Mouse (Mus musculus): ENCODE measurements around the gene Gpr19. TPM values are rescaled to one million over a fixed set of nuclear protein-coding genes. Genes with fewer than 3 reads are reported as not detected.

Gene Gpr19
- polyA plus RNA-seq, 1 experiment from 2014 or later, result 12.3 TPM

DNA sequence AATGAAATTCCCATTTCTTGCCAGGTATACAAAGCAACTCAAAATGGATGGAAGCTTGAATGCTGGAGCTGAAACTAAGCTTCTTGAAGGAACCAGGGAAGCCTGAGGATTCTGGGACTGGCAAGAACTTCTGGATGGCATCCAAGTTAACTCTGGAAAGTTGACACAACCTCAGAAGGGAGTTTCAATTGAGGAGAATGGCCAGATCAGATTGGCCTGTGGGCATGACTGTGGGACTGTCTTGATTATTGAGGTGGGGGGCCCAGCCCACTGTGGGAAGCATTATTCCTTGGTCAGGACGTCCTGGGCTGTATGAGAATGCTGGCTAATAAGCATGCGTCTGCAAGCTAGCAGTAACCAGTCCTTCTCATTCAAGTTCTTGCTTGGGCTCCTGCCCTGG, 18.3 kb downstream of the Gpr19 start:
- WGBS, result 70% methylated on average over 2 of the region's 2 CpGs
- no peaks in the 10 kb centered on the region for H3K9me3 ChIP-seq (replicated peaks)
- H3K27me3 ChIP-seq, result no peaks in the 10 kb centered on the region
- no peak overlapping the region for H3K4me3 ChIP-seq (replicated peaks)
- no peaks in the 10 kb centered on the region for H3K4me1 ChIP-seq
- no peak overlapping the region for H3K27ac ChIP-seq
- no peak overlapping the region for H3K9ac ChIP-seq
- no peak overlapping the region for H3K4me2 ChIP-seq
- peaks cover 6% of the 10 kb centered on the region; the same call in 1 of the 2 replicates for H3K36me3 ChIP-seq
- no peak for ATAC-seq (replicated peaks; ENCODE audit: low FRiP score)

DNA sequence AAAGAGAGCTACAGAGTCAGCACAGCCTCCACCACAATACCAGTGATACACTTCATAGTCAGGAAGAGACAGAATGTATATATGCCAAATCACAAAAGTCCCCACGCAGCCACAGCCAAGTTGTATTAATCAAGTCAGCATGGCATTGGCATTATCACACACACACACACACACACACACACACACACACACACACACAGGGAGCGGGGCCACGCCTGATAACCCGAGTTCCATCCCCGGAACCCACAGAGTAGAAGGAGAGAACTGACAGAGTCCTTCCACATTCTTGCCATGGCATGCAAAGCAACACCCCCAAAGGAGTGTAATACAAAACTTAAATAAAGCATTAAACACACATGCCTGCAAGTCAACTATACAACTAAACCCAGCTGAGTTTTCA, 18.8 kb downstream of the Gpr19 start:
- WGBS, result 89% methylated on average over 5 of the region's 5 CpGs
- Histone ChIP-seq H3K27ac (no peak overlapping the region), H3K4me2 (no peak overlapping the region), H3K9ac (no peak overlapping the region), H3K9me3 (replicated peaks) (no peaks in the 10 kb centered on the region), H3K36me3 (peaks cover 6% of the 10 kb centered on the region; the same call in 1 of the 2 replicates), H3K27me3 (no peaks in the 10 kb centered on the region), H3K4me3 (replicated peaks) (no peak overlapping the region), H3K4me1 (no peaks in the 10 kb centered on the region)
- ATAC-seq (replicated peaks; ENCODE audit: low FRiP score), result no peak

DNA sequence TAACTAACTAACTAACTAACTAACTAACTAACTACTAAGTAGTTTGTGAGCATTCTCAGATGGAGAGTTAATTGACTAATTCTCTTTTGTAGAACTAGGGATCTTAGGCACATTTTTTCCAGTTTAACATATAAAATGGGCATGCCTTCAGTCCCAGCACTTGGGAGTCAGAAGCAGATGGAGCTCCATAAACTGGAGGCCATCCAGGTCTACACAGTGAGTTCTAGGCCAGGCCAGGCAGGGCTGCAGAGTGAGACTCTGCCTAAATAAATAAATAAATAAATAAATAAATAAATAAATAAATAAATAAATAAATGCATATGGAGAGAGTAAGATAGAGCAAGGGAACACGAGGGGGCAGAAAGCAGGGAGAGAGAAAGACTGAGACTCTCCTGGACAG, 20.5 kb downstream of the Gpr19 start:
- Histone ChIP-seq H3K27ac (no peak overlapping the region), H3K9ac (no peak overlapping the region), H3K36me3 (peaks cover 6% of the 10 kb centered on the region; the same call in 1 of the 2 replicates), H3K9me3 (replicated peaks) (0 out of 2 replicates have a peak, but pooled peaks cover 3% of the 10 kb centered on the region), H3K27me3 (no peaks in the 10 kb centered on the region), H3K4me2 (no peak overlapping the region), H3K4me3 (replicated peaks) (no peak overlapping the region), H3K4me1 (no peaks in the 10 kb centered on the region)
- no peak for ATAC-seq (replicated peaks; ENCODE audit: low FRiP score)
- WGBS, result 59% methylated on average over 1 of the region's 1 CpGs

DNA sequence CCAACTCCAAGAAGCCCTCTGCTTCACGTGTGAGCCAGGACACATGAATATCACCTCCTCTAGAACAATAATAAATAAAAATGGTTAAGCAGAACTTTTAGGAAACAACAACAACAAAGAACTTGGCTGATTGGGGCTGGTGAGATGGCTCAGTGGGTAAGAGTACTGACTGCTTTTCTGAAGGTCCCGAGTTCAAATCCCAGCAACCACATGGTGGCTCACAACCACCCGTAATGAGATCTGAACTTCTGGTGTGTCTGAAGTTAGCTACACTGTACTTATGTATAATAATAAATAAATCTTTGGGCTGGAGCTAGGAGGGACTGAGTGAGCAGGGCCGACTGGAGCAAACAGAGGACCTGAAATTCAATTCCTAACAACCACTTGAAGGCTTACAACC, 21.1 kb downstream of the Gpr19 start:
- WGBS, result 84% methylated on average over 4 of the region's 4 CpGs
- no peak overlapping the region for H3K27ac ChIP-seq
- H3K27me3 ChIP-seq, result no peaks in the 10 kb centered on the region
- no peaks in the 10 kb centered on the region for H3K4me1 ChIP-seq
- no peak overlapping the region for H3K4me3 ChIP-seq (replicated peaks)
- peaks cover 6% of the 10 kb centered on the region; the same call in 1 of the 2 replicates for H3K36me3 ChIP-seq
- 0 out of 2 replicates have a peak, but pooled peaks cover 3% of the 10 kb centered on the region for H3K9me3 ChIP-seq (replicated peaks)
- ATAC-seq (replicated peaks; ENCODE audit: low FRiP score), result no peak
- H3K4me2 ChIP-seq, result no peak overlapping the region
- no peak overlapping the region for H3K9ac ChIP-seq

DNA sequence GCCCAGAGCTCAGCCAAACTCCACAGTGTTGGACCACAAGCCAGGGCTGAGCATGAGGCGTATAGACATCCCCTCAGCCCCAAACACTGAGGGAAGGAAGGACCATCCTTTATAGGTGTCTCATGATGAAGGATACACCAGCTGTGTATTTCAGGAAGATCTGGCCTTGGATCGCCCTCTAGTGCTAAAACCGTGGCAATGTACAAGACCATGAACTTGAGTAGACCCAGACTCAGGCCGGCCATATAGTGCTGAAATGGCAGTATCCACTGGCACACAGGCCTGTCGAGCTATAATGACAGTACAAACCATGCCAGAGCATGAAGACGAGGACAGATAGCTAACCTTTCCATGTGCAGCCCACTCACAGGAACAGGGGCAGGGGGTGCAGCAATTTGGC, 21.6 kb downstream of the Gpr19 start:
- Histone ChIP-seq H3K9ac (no peak overlapping the region), H3K4me2 (no peak overlapping the region), H3K4me1 (no peaks in the 10 kb centered on the region), H3K36me3 (peaks cover 1% of the 10 kb centered on the region; the same call in 1 of the 2 replicates), H3K27me3 (no peaks in the 10 kb centered on the region), H3K9me3 (replicated peaks) (0 out of 2 replicates have a peak, but pooled peaks cover 3% of the 10 kb centered on the region), H3K27ac (no peak overlapping the region), H3K4me3 (replicated peaks) (no peak overlapping the region)
- ATAC-seq (replicated peaks; ENCODE audit: low FRiP score), result no peak
- WGBS, result 78% methylated on average over 6 of the region's 6 CpGs

DNA sequence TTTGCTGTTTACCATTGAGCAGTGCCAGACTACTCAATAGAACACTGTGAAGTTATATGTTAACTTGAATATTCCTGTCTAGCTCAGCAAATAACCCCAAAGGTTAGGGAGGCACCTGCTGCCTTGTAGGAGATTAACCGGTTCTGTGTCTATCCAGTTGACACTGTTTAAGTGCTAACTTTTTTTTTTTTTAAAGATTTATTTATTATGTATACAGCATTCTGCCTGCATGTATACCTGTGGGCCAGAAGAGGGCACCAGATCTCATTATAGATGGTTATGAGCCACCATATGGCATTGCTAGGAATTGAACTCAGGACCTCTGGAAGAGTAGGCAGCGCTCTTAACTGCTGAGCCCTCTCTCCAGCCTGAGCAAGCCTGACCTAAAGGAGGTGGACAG, 25.4 kb downstream of the Gpr19 start:
- Histone ChIP-seq H3K27me3 (no peaks in the 10 kb centered on the region), H3K4me2 (no peak overlapping the region), H3K4me3 (replicated peaks) (no peak overlapping the region), H3K9me3 (replicated peaks) (0 out of 2 replicates have a peak, but pooled peaks cover 3% of the 10 kb centered on the region), H3K4me1 (no peaks in the 10 kb centered on the region), H3K27ac (peak overlapping the region; percentile 83), H3K36me3 (peaks cover 19% of the 10 kb centered on the region), H3K9ac (no peak overlapping the region)
- 0 out of 2 replicates have a peak, but pooled peaks have one; percentile 63 for ATAC-seq (replicated peaks; ENCODE audit: low FRiP score)
- WGBS, result 82% methylated on average over 2 of the region's 2 CpGs

DNA sequence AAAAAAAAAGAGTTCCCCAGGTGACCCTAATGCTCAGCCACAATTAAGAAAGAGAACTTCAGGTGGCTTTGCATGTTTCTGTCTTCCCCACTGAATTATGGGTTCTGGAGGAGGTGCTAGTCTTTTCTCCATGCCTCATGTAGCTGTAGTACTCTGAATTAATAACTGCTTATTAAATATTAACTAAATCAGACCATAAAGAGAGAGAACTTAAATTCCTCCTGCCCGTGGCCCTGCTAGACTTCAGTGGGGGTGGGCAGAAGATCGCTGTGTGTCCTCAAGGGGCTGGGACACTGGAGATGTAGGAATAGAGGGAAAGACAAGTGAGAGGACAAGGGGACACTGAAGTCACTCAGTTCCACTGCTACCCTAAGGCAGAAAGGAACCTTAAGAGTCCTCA, 26.1 kb downstream of the Gpr19 start:
- 67% methylated on average over 2 of the region's 2 CpGs for WGBS
- peak; percentile 64 for ATAC-seq (replicated peaks; ENCODE audit: low FRiP score)
- peak overlapping the region; percentile 83 for H3K27ac ChIP-seq

DNA sequence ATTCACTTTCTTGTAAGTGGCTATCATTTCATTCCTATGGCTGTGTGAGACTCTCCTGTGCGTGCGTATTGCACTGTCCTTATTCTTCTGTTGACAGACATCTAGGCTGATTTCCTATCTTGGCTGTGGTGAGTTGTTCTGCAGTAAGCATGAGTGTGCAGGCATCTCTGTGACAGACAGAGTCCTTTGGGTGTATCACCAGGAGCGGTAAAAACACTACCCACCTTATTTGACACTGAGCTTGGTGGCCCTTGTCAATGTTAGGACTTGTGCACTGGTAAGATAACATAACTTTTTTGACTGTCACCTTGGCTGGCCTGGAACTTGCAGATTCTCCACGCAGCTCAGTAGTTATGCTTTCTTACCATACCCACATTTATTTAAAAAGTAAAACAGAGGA, 27.5 kb downstream of the Gpr19 start:
- no peak overlapping the region for H3K4me3 ChIP-seq (replicated peaks)
- no peaks in the 10 kb centered on the region for H3K4me1 ChIP-seq
- H3K27me3 ChIP-seq, result no peaks in the 10 kb centered on the region
- 0 out of 2 replicates have a peak, but pooled peaks cover 3% of the 10 kb centered on the region for H3K9me3 ChIP-seq (replicated peaks)
- H3K36me3 ChIP-seq, result peaks cover 19% of the 10 kb centered on the region
- no peak overlapping the region for H3K4me2 ChIP-seq
- no peak for ATAC-seq (replicated peaks; ENCODE audit: low FRiP score)
- no peak overlapping the region for H3K27ac ChIP-seq
- 91% methylated on average over 4 of the region's 4 CpGs for WGBS
- H3K9ac ChIP-seq, result no peak overlapping the region

More for the DNA sequence above, 26.1 kb downstream of the Gpr19 start:
- Histone ChIP-seq H3K4me1 (no peaks in the 10 kb centered on the region), H3K36me3 (peaks cover 19% of the 10 kb centered on the region), H3K4me3 (replicated peaks) (no peak overlapping the region), H3K9me3 (replicated peaks) (0 out of 2 replicates have a peak, but pooled peaks cover 3% of the 10 kb centered on the region), H3K4me2 (no peak overlapping the region), H3K27me3 (no peaks in the 10 kb centered on the region), H3K9ac (no peak overlapping the region)

DNA sequence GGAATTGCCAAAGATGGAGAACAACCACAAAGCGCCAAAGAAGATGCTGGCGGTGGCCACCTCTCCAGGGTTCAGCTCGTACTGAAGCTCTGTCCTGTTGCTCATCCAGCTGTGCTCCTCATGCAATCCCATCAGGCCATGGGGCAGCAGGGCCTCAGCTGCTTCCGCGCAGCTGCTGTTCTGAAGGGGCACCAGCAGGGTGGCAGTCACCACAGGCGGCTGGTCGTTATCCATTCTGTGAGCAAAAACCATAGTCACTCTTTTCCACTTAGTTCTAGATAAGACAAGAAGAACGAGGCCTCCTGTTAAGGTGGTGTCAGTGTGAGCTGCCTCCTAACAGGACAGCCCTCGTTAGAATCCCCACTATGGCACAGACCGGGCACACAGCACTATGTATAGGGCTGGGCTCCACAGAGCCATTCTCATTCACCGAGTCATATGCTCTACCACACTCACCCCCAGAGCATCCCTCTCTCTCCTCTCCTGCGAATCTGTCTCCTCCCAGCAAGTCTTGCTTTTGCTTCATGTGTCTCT, 28.1 kb downstream of the Gpr19 start:
- WGBS, result 95% methylated on average over 12 of the region's 12 CpGs
- H3K4me1 ChIP-seq, result no peaks in the 10 kb centered on the region
- ATAC-seq (replicated peaks; ENCODE audit: low FRiP score), result no peak
- H3K9me3 ChIP-seq (replicated peaks), result 0 out of 2 replicates have a peak, but pooled peaks cover 3% of the 10 kb centered on the region
- no peak overlapping the region for H3K4me2 ChIP-seq
- H3K27me3 ChIP-seq, result no peaks in the 10 kb centered on the region
- H3K27ac ChIP-seq, result no peak overlapping the region
- no peak overlapping the region for H3K9ac ChIP-seq
- H3K36me3 ChIP-seq, result peaks cover 19% of the 10 kb centered on the region
- no peak overlapping the region for H3K4me3 ChIP-seq (replicated peaks)

DNA sequence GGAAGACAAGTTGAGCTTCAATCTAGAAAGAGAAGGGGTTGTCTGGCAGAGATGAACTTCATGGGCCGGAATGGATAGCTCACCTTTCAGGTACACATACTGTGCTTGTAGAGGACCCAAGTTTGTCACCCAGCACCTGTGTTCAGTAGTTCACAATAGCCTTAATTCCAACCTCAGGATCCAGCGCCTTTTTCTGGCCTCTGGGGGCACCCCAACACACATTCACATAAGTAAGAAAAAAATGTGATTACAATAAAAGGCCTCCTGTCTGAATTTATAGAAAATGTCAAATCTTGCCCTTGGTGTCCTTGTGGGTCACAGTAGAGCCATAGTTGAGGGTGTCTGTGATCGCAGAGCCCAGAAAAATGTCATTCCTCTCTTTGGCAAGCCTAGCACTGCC, 31.1 kb downstream of the Gpr19 start:
- Histone ChIP-seq H3K36me3 (peaks cover 19% of the 10 kb centered on the region), H3K4me2 (no peak overlapping the region), H3K27me3 (no peaks in the 10 kb centered on the region), H3K27ac (no peak overlapping the region), H3K4me1 (peaks cover 11% of the 10 kb centered on the region), H3K9me3 (replicated peaks) (no peaks in the 10 kb centered on the region), H3K4me3 (replicated peaks) (no peak overlapping the region), H3K9ac (no peak overlapping the region)
- ATAC-seq (replicated peaks; ENCODE audit: low FRiP score), result no peak
- 92% methylated on average over 3 of the region's 3 CpGs for WGBS

DNA sequence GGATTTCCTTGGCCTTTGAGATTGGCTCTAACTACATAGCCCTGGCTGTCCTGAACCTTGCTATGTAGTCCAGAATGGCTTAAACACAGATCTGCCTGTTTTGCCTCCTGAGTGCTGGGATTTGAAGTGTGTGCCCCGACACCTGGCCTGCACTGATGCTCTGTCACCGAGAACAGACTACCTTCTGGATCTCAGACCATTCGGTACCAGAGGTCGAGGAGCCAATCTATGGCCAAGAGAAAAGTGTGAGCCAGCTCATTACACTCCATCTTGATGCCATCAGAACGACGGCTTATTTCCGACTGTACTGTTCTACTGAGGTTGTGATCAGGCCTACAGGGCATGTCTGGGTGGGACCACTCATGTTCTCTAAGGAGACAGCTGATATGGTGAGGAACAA, 32.3 kb downstream of the Gpr19 start:
- Histone ChIP-seq H3K27me3 (no peaks in the 10 kb centered on the region), H3K9ac (no peak overlapping the region), H3K36me3 (peaks cover 19% of the 10 kb centered on the region), H3K9me3 (replicated peaks) (no peaks in the 10 kb centered on the region), H3K4me3 (replicated peaks) (no peak overlapping the region), H3K4me1 (peaks cover 12% of the 10 kb centered on the region), H3K27ac (no peak overlapping the region), H3K4me2 (no peak overlapping the region)
- ATAC-seq (replicated peaks; ENCODE audit: low FRiP score), result no peak
- WGBS, result 92% methylated on average over 7 of the region's 7 CpGs

DNA sequence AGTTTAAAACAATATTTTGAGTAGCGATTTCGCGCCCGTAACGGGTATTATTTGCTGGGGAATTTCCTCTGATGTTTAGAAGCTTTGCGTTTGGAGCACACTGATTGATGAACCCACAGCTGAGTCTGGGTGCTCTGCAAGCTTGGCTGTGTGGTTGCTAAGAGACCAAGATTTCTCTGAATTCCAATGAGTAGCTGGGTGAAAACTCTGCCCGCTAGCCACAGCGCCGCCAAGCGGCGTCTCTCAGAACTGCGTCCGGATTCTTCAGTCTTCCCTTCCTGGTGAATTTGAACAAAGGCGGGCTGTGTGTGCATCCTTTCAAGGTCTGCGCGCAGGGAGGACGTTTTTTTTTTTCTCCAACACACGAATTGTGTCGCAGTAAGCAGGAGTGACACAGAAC, 35.2 kb downstream of the Gpr19 start:
- H3K4me2 ChIP-seq, result peak overlapping the region; percentile 51
- no peak overlapping the region for H3K9ac ChIP-seq
- H3K4me3 ChIP-seq (replicated peaks), result peak overlapping the region; percentile 30
- ATAC-seq (replicated peaks; ENCODE audit: low FRiP score), result peak; percentile 75
- H3K36me3 ChIP-seq, result no peaks in the 10 kb centered on the region
- 2% methylated on average over 19 of the region's 19 CpGs for WGBS
- H3K9me3 ChIP-seq (replicated peaks), result no peaks in the 10 kb centered on the region
- 0 out of 2 replicates have a peak overlapping the region, but pooled peaks have one; percentile 5 for H3K27ac ChIP-seq
- no peaks in the 10 kb centered on the region for H3K27me3 ChIP-seq
- peaks cover 21% of the 10 kb centered on the region for H3K4me1 ChIP-seq

DNA sequence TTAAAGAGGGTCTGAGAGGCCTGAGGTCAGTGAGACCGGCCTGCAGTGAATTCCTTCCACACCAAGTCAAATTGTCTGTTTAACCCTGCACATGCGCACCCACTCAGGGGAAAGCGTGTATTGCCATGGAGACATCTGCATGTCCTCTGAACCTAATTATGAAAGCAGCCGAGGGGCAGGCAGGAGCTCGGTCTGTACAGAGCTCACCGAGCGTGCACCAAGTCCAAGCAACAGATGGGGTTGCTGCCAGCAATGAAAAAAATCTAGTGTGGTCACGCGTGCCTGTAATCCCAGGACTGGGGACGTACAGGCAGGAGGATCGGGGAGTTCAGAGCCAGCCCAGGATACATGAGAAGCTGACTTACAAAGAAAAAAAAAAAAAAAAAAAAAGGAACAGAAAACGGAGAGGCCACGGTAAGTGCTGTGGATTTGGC, 35.7 kb downstream of the Gpr19 start:
- peak; percentile 40 for ATAC-seq (replicated peaks; ENCODE audit: low FRiP score)
- Histone ChIP-seq H3K4me1 (peaks cover 21% of the 10 kb centered on the region), H3K27ac (peak overlapping the region; percentile 5; the same call in 1 of the 2 replicates), H3K9ac (no peak overlapping the region), H3K27me3 (no peaks in the 10 kb centered on the region), H3K4me2 (peak overlapping the region; percentile 51), H3K9me3 (replicated peaks) (no peaks in the 10 kb centered on the region), H3K36me3 (no peaks in the 10 kb centered on the region), H3K4me3 (replicated peaks) (peak overlapping the region; percentile 30)
- 26% methylated on average over 13 of the region's 13 CpGs for WGBS
